ENCODE assay signal across 22 mouse cellular contexts in the genomic region with DNA sequence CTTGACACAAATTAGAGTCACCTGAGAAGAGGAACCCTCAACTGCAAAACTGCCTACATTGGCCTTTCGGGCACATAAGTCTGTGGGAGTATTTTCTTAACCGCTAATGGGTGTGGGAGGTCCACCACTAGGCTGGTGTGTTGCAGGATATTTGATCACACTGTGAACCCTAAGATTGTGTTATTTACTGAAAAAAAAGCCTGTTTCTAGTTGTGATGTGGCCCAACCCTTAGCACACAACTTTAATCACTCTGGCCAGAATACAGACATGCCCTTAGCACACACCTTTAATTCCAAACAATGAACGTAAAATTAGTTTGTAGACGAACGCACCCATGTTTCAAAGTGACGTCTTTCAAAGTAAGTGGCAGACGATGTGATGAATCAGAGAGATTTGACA.
"Had no signal": no experiment of that assay in that cellular context is flagged by ENCODE, and none has a peak within 500 bp of the region (broad histone marks: within the 10 kb centered on the region; RNA-seq: fewer than 3 reads in every experiment).

No protein-coding gene starts in this region.

- H3K4me1 ChIP-seq: liver, embryonic 13.5 days; liver, embryonic 15.5 days; lung, embryonic 15.5 days; midbrain, embryonic 10.5 days; midbrain, embryonic 12.5 days had no signal

- H3K27me3 ChIP-seq: liver, embryonic 13.5 days; liver, embryonic 15.5 days; lung, embryonic 15.5 days; midbrain, embryonic 12.5 days; neural tube, embryonic 13.5 days; neural tube, embryonic 15.5 days had no signal

- ATAC-seq: liver, postnatal 0 days; lung, postnatal 0 days; midbrain, embryonic 16.5 days had no signal

- H3K36me3 ChIP-seq: liver, embryonic 13.5 days; liver, embryonic 15.5 days; lung, embryonic 15.5 days; midbrain, embryonic 10.5 days; midbrain, embryonic 12.5 days; neural tube, embryonic 13.5 days; neural tube, embryonic 15.5 days had no signal

- H3K9me3 ChIP-seq: liver, embryonic 13.5 days; liver, embryonic 15.5 days; lung, embryonic 15.5 days; midbrain, embryonic 10.5 days; neural tube, embryonic 15.5 days had no signal

- H3K9ac ChIP-seq: liver, embryonic 13.5 days; liver, embryonic 15.5 days; liver, postnatal 0 days; lung, embryonic 15.5 days; midbrain, embryonic 12.5 days; neural tube, embryonic 13.5 days; neural tube, embryonic 15.5 days had no signal

- H3K4me2 ChIP-seq: liver, embryonic 13.5 days; liver, embryonic 15.5 days; lung, embryonic 15.5 days; midbrain, embryonic 12.5 days; neural tube, embryonic 13.5 days; neural tube, embryonic 15.5 days had no signal

- H3K27ac ChIP-seq: liver, embryonic 13.5 days; liver, embryonic 15.5 days; lung, embryonic 15.5 days; midbrain, embryonic 10.5 days; midbrain, embryonic 12.5 days; neural tube, embryonic 13.5 days; neural tube, embryonic 15.5 days had no signal

- H3K4me3 ChIP-seq: liver, embryonic 13.5 days; liver, embryonic 15.5 days; lung, embryonic 15.5 days; midbrain, embryonic 10.5 days; midbrain, embryonic 12.5 days; myocyte; neural tube, embryonic 13.5 days; neural tube, embryonic 15.5 days had no signal

- DNase-seq: liver, embryonic 13.5 days; liver, postnatal 0 days; lung, adult 2 months; lung, postnatal 4 days; midbrain, embryonic 14.5 days; retina, postnatal 1 day; right cerebral cortex, adult 18-20 months; right cerebral cortex, postnatal 25 days; right cerebral cortex, postnatal 4 days; spleen, adult 18-20 months; thymus, adult 18-20 months; thymus, postnatal 14 days; thymus, postnatal 36 days had no signal
